Mouse (Mus musculus) neural tube, embryonic 13.5 days (tissue): ENCODE measurements at regions not wholly inside any gene's neighbourhood (a gene's known extent, or its start where the extent isn't known, plus 50 kb on each side); places are given as distances from the start of the nearest gene placed in this dataset.

Experiments used
- ATAC-seq: fragments of 200-750 bp; cut with Nextera tagmentation; 2 replicates; pipeline ENCODE4 v1.8.0; 2017; ENCODE audit warnings: low read depth, mild to moderate bottlenecking, moderate TSS enrichment, moderate library complexity
- H3K27ac ChIP-seq: fragments of 300-500 bp; sonication (generic); replicated peaks from 2 replicates; pipeline ENCODE4 v1.5.1; 2015; ENCODE audit warnings: moderate library complexity, mild to moderate bottlenecking, inconsistent platforms
- H3K27me3 ChIP-seq: fragments of 300-500 bp; sonication (generic); 2 replicates; pipeline ENCODE4 v1.6.1; 2015; ENCODE audit warnings: mild to moderate bottlenecking, inconsistent platforms
- H3K36me3 ChIP-seq: fragments of 300-500 bp; sonication (generic); 2 replicates; pipeline ENCODE4 v1.6.1; 2015; ENCODE audit warnings: mild to moderate bottlenecking, inconsistent platforms
- H3K4me1 ChIP-seq: fragments of 300-500 bp; sonication (generic); replicated peaks from 2 replicates; pipeline ENCODE4 v1.6.1; 2015; ENCODE audit warnings: inconsistent platforms
- H3K4me2 ChIP-seq: fragments of 300-500 bp; sonication (generic); 2 replicates; pipeline ENCODE4 v1.6.1; 2015; ENCODE audit warnings: inconsistent platforms, mild to moderate bottlenecking, moderate library complexity
- H3K4me3 ChIP-seq: fragments of 300-500 bp; sonication (generic); 2 replicates; pipeline ENCODE4 v1.5.1; 2015; ENCODE audit warnings: mild to moderate bottlenecking, inconsistent platforms
- H3K9ac ChIP-seq: fragments of 300-500 bp; sonication (generic); 2 replicates; pipeline ENCODE4 v1.6.1; 2015; ENCODE audit warnings: moderate library complexity, mild to moderate bottlenecking, inconsistent platforms
- H3K9me3 ChIP-seq: fragments of 300-500 bp; sonication (generic); 2 replicates; pipeline ENCODE4 v1.6.1; 2016; ENCODE audit warnings: inconsistent platforms
- WGBS: fragments of 180-500 bp; shearing (Covaris S2); methylation state at CpG from one replicate; pipeline ENCODE4 v1.1.7; 2015; 5-methylcytosine and 5-hydroxymethylcytosine counted together

GRCm38 (mm10) chr16:79986746-79987145 lies 895.8 kb upstream of the Tmprss15 start:
- Histone ChIP-seq H3K27me3 (no peaks in the 10 kb centered on the region), H3K4me2 (no peak overlapping the region), H3K36me3 (no peaks in the 10 kb centered on the region), H3K9ac (no peak overlapping the region), H3K9me3 (no peaks in the 10 kb centered on the region), H3K4me1 (no peaks in the 10 kb centered on the region), H3K27ac (no peak overlapping the region), H3K4me3 (no peak overlapping the region)
- 67% methylated on average over 2 of the region's 2 CpGs for WGBS
- ATAC-seq = no peak

- no peaks in the 10 kb centered on the region for H3K9me3 ChIP-seq
- no peak for ATAC-seq
- H3K27me3 ChIP-seq = no peaks in the 10 kb centered on the region
- H3K9ac ChIP-seq = no peak overlapping the region
- no peak overlapping the region for H3K4me3 ChIP-seq
- WGBS = 60% methylated on average over 6 of the region's 6 CpGs
- H3K4me1 ChIP-seq = no peaks in the 10 kb centered on the region
- no peak overlapping the region for H3K27ac ChIP-seq
- H3K36me3 ChIP-seq = no peaks in the 10 kb centered on the region
- no peak overlapping the region for H3K4me2 ChIP-seq
Observed at GRCm38 (mm10) chr16:79972146-79972545, 881.2 kb upstream of the Tmprss15 start.

- no peaks in the 10 kb centered on the region for H3K27me3 ChIP-seq
- H3K36me3 ChIP-seq = no peaks in the 10 kb centered on the region
- H3K4me3 ChIP-seq = no peak overlapping the region
- 65% methylated on average over 2 of the region's 2 CpGs for WGBS
- H3K4me1 ChIP-seq = no peaks in the 10 kb centered on the region
- H3K9ac ChIP-seq = no peak overlapping the region
- no peaks in the 10 kb centered on the region for H3K9me3 ChIP-seq
- H3K27ac ChIP-seq = no peak overlapping the region
- H3K4me2 ChIP-seq = no peak overlapping the region
- no peak for ATAC-seq
Observed at GRCm38 (mm10) chr16:79937042-79937441, 846.1 kb upstream of the Tmprss15 start.

DNA sequence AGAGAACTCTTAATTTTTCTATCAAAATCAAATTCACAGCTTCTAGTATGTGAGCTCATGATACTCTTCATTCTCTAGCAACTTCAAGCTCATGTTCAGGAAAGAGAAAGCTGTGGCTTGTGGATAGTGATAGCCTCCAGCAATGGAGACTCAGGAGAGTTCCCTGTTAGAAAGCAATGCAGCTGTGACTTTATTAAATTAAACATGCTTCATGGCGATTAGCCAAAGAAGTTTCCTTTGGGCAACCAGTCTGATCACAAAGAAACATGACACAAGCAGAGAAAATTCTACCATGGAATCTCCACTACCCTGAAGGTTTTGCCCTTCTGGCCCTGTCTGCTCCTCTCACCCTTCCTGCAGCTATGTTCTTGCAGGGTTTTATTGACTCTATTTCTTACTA lies 816.2 kb upstream of the Tmprss15 start:
- Histone ChIP-seq H3K36me3 (no peaks in the 10 kb centered on the region), H3K4me1 (no peaks in the 10 kb centered on the region), H3K4me3 (no peak overlapping the region), H3K4me2 (no peak overlapping the region), H3K27me3 (no peaks in the 10 kb centered on the region), H3K9me3 (no peaks in the 10 kb centered on the region), H3K9ac (no peak overlapping the region), H3K27ac (no peak overlapping the region)
- 53% methylated on average over 1 of the region's 1 CpGs for whole genome bisulfite sequencing
- ATAC-seq = no peak

DNA sequence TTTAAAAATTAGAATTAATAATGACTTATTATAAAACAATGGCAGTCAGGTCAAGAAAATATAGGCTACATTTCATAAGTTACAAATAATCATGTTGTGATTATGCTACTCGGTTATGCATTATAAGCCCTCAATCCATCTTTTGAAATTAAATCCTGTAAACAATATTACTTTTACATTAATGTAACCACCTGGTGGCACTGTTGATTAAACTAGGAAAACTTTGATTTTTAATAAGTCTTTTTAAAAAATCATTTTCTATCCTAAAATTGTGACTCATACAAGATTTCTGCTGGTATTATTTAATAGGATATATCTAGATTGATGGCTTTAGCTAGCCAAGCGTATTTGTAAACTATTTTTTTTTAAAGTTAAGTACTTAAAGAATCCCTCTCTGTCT lies 810.6 kb upstream of the Tmprss15 start:
- H3K27me3 ChIP-seq = no peaks in the 10 kb centered on the region
- 78% methylated on average over 2 of the region's 2 CpGs for WGBS
- H3K27ac ChIP-seq = no peak overlapping the region
- H3K4me1 ChIP-seq = no peaks in the 10 kb centered on the region
- H3K9me3 ChIP-seq = no peaks in the 10 kb centered on the region
- no peak overlapping the region for H3K4me3 ChIP-seq
- ATAC-seq = no peak
- H3K4me2 ChIP-seq = no peak overlapping the region
- H3K36me3 ChIP-seq = no peaks in the 10 kb centered on the region
- no peak overlapping the region for H3K9ac ChIP-seq

DNA sequence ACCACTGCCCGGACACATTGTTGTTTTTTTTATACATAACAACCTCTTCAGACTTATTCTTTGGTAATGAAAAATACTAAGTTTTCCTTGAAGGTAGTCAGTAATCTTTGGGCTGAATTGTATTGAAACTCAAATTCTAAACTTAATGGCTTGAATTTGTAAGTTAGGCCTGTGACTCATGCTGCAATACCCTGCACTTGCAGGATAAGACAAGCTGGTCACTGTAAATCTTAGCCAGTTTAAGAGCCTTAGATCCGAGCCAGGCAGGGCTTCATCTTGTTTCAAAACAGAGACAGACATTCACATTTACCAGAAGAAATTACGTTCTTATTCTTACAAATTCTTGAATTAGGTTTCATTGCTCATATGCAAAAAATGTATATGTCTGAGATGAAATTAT lies 791.0 kb upstream of the Tmprss15 start:
- WGBS = 77% methylated on average over 3 of the region's 3 CpGs

DNA sequence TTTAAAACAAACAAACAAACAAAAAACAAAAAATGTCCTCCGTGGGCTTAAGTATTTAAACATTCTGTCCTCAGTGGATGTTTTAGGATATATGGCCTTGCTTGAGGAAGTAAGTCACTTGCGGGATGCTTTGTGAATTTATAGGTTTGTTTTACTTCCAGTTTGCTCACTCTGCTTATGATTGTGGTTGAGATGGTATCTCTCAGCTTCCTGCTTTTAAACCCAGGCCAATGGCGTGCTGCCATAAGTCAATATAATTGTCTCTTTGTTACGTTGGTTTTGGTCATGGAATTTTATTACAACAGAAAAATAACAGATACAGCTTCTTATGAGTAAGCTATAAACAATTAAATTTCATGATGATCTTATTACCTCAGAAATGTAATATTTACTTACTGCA lies 787.2 kb upstream of the Tmprss15 start:
- Histone ChIP-seq H3K27ac (no peak overlapping the region), H3K36me3 (no peaks in the 10 kb centered on the region), H3K4me1 (no peaks in the 10 kb centered on the region), H3K4me3 (no peak overlapping the region), H3K9ac (no peak overlapping the region), H3K9me3 (no peaks in the 10 kb centered on the region), H3K4me2 (no peak overlapping the region), H3K27me3 (no peaks in the 10 kb centered on the region)
- WGBS = 78% methylated on average over 4 of the region's 4 CpGs
- no peak for ATAC-seq

More for the DNA sequence above, 791.0 kb upstream of the Tmprss15 start:
- Histone ChIP-seq H3K4me1 (no peaks in the 10 kb centered on the region), H3K27ac (no peak overlapping the region), H3K9me3 (no peaks in the 10 kb centered on the region), H3K36me3 (no peaks in the 10 kb centered on the region), H3K4me2 (no peak overlapping the region), H3K9ac (no peak overlapping the region), H3K27me3 (no peaks in the 10 kb centered on the region), H3K4me3 (no peak overlapping the region)
- no peak for ATAC-seq

DNA sequence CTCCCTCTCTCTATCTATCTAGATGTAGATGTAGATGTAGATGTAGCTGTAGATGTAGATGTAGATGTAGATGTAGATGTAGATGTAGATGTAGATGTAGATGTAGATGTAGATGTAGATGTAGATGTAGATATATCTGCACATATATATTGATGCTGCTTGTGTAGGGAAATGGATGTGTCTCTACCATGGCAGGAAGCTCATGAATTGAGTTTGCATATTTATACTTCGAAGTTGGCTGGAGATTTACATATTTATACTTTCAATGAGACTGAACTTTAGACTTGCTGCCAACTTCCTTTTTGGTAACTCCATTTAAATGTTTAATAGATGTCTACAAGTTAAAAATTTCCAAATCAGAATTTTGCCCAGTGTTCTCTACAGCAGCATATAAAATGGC lies 785.9 kb upstream of the Tmprss15 start:
- Histone ChIP-seq H3K36me3 (no peaks in the 10 kb centered on the region), H3K9me3 (no peaks in the 10 kb centered on the region), H3K27ac (no peak overlapping the region), H3K4me3 (no peak overlapping the region), H3K4me1 (no peaks in the 10 kb centered on the region), H3K4me2 (no peak overlapping the region), H3K27me3 (no peaks in the 10 kb centered on the region), H3K9ac (no peak overlapping the region)
- no peak for ATAC-seq
- 90% methylated on average over 1 of the region's 1 CpGs for WGBS

DNA sequence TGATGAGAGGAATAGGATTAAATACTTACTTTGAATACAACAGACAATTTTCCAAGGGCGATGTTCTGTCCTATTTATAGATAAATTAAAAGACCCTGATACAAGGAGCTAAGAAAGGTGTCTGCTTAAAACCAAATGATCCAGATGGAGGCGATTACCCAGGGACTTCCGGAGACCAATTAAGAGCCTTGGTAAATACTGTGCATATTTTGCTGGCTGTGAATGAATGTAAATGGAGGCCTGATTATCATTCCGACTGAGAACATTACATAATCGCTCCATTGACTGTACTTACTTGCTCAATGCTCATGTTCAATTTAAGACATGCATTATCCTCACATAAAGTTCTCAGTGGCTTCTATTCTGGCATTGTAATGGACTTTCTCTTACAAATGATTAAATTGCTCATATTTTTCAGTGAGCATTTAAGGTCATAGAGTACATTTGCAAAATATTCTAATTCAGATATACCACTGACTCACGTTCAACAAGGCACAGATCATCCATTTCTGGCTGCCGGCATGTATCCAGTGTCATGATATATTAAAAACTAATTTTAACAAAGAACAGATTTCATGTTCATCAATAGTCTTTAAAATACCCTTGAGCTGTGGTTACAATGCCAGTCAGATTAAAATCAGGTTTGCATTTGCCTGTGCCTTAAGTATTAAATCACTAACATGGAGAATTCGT lies 779.8 kb upstream of the Tmprss15 start:
- Histone ChIP-seq H3K9ac (no peak overlapping the region), H3K9me3 (no peaks in the 10 kb centered on the region), H3K4me2 (no peak overlapping the region), H3K4me3 (no peak overlapping the region), H3K27me3 (no peaks in the 10 kb centered on the region), H3K36me3 (no peaks in the 10 kb centered on the region), H3K4me1 (no peaks in the 10 kb centered on the region), H3K27ac (no peak overlapping the region)
- WGBS = 56% methylated on average over 8 of the region's 8 CpGs
- peak; percentile 67 for ATAC-seq

DNA sequence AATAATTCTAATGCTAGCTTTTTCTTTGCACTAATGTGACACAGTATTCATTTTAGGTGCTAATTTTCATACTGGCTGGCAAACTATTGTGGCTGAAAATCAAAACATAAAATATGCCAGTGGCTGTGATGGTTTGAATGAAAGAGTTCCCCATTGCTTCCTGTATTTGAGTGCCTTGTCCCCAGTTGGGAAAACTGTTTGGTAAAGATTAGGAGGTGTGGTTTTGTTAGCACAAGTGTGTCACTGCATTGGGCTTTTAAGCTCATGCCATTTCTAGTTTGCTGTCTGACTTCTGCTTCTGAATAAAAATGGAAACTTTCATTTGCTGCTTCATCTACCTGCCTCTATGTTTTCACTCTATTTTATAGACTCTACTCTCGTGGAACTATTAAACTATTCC lies 768.6 kb upstream of the Tmprss15 start:
- H3K4me2 ChIP-seq = no peak overlapping the region
- H3K27ac ChIP-seq = no peak overlapping the region
- no peak overlapping the region for H3K4me3 ChIP-seq
- H3K4me1 ChIP-seq = no peaks in the 10 kb centered on the region
- H3K36me3 ChIP-seq = no peaks in the 10 kb centered on the region
- no peak for ATAC-seq
- no peaks in the 10 kb centered on the region for H3K27me3 ChIP-seq
- H3K9ac ChIP-seq = no peak overlapping the region
- 72% methylated on average over 1 of the region's 1 CpGs for WGBS
- H3K9me3 ChIP-seq = no peaks in the 10 kb centered on the region

- H3K4me1 ChIP-seq = no peaks in the 10 kb centered on the region
- no peak overlapping the region for H3K4me2 ChIP-seq
- no peaks in the 10 kb centered on the region for H3K9me3 ChIP-seq
- H3K4me3 ChIP-seq = no peak overlapping the region
- H3K36me3 ChIP-seq = no peaks in the 10 kb centered on the region
- no peaks in the 10 kb centered on the region for H3K27me3 ChIP-seq
- WGBS = 72% methylated on average over 7 of the region's 7 CpGs
- ATAC-seq = no peak
- no peak overlapping the region for H3K9ac ChIP-seq
- H3K27ac ChIP-seq = no peak overlapping the region
Observed at GRCm38 (mm10) chr16:79849152-79849551, 758.3 kb upstream of the Tmprss15 start.

DNA sequence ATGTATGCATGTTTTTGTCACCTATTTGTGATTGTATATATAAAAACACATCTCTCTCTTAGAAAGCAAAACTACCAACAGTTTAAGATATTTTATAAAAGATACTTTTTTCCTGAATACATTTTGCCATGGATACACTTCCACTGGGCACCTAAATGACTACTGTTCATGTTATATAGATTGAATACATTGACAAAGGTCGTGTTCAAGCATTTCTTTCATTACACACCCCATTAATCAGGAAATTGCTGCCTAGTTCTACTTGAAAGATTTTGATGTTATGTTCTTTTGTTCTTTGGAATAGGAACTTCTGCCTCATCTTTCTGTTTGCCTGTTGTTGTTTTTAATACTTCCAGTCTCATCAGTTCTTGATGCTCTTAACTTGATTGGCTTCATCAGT lies 726.0 kb upstream of the Tmprss15 start:
- H3K36me3 ChIP-seq = no peaks in the 10 kb centered on the region
- H3K9me3 ChIP-seq = no peaks in the 10 kb centered on the region
- H3K4me2 ChIP-seq = no peak overlapping the region
- H3K27me3 ChIP-seq = no peaks in the 10 kb centered on the region
- no peaks in the 10 kb centered on the region for H3K4me1 ChIP-seq
- H3K9ac ChIP-seq = no peak overlapping the region
- 34% methylated on average over 1 of the region's 1 CpGs for WGBS
- H3K27ac ChIP-seq = no peak overlapping the region
- no peak overlapping the region for H3K4me3 ChIP-seq
- no peak for ATAC-seq

- Histone ChIP-seq H3K36me3 (no peaks in the 10 kb centered on the region), H3K4me3 (no peak overlapping the region), H3K9ac (no peak overlapping the region), H3K27ac (no peak overlapping the region), H3K9me3 (no peaks in the 10 kb centered on the region), H3K4me1 (no peaks in the 10 kb centered on the region), H3K4me2 (no peak overlapping the region), H3K27me3 (no peaks in the 10 kb centered on the region)
- 64% methylated on average over 3 of the region's 3 CpGs for WGBS
- no peak for ATAC-seq
Observed at GRCm38 (mm10) chr16:79778729-79779128, 687.8 kb upstream of the Tmprss15 start.
